Mouse (Mus musculus): ENCODE measurements around the gene Runx2. TPM values are rescaled to one million over a fixed set of nuclear protein-coding genes. Genes with fewer than 3 reads are reported as not detected.

Runx2 gene
- polyA plus RNA-seq, 1 experiment from 2014 or later, result 1.3 TPM

- Histone ChIP-seq H3K4me1 (peaks cover 46% of the 10 kb centered on the region), H3K9me3 (replicated peaks) (no peaks in the 10 kb centered on the region), H3K4me2 (peak overlapping the region; percentile 96), H3K27ac (no peak overlapping the region), H3K36me3 (no peaks in the 10 kb centered on the region), H3K9ac (no peak overlapping the region), H3K4me3 (replicated peaks) (peak overlapping the region; percentile 74), H3K27me3 (peaks cover 79% of the 10 kb centered on the region)
- WGBS, result 4% methylated on average over 23 of the region's 23 CpGs
- no peak for ATAC-seq (replicated peaks; ENCODE audit: low FRiP score)
Measured at GRCm38 (mm10) chr17:44733544-44734310, 80.9 kb downstream of the Runx2 start.

GRCm38 (mm10) chr17:44728464-44728863 lies 86.1 kb downstream of the Runx2 start:
- H3K4me2 ChIP-seq, result no peak overlapping the region
- H3K4me3 ChIP-seq (replicated peaks), result no peak overlapping the region
- H3K4me1 ChIP-seq, result peaks cover under 1% of the 10 kb centered on the region; the same call in 1 of the 2 replicates
- H3K9me3 ChIP-seq (replicated peaks), result no peaks in the 10 kb centered on the region
- H3K9ac ChIP-seq, result no peak overlapping the region
- ATAC-seq (replicated peaks; ENCODE audit: low FRiP score), result no peak
- peaks cover 39% of the 10 kb centered on the region for H3K27me3 ChIP-seq
- 70% methylated on average over 2 of the region's 2 CpGs for WGBS
- no peak overlapping the region for H3K27ac ChIP-seq
- no peaks in the 10 kb centered on the region for H3K36me3 ChIP-seq

- Histone ChIP-seq H3K9me3 (replicated peaks) (no peaks in the 10 kb centered on the region), H3K9ac (no peak overlapping the region), H3K4me2 (no peak overlapping the region), H3K27me3 (peaks cover 33% of the 10 kb centered on the region), H3K4me1 (no peaks in the 10 kb centered on the region), H3K27ac (no peak overlapping the region), H3K36me3 (no peaks in the 10 kb centered on the region), H3K4me3 (replicated peaks) (no peak overlapping the region)
- no peak for ATAC-seq (replicated peaks; ENCODE audit: low FRiP score)
Measured at GRCm38 (mm10) chr17:44727675-44728074, 86.9 kb downstream of the Runx2 start.

- Histone ChIP-seq H3K9me3 (replicated peaks) (no peaks in the 10 kb centered on the region), H3K27me3 (peaks cover 18% of the 10 kb centered on the region), H3K4me3 (replicated peaks) (no peak overlapping the region), H3K4me2 (no peak overlapping the region), H3K36me3 (no peaks in the 10 kb centered on the region), H3K9ac (no peak overlapping the region), H3K27ac (no peak overlapping the region), H3K4me1 (0 out of 2 replicates have a peak, but pooled peaks cover 3% of the 10 kb centered on the region)
- WGBS, result 90% methylated on average over 16 of the region's 16 CpGs
- no peak for ATAC-seq (replicated peaks; ENCODE audit: low FRiP score)
Measured at GRCm38 (mm10) chr17:44724805-44725480, 89.7 kb downstream of the Runx2 start.

GRCm38 (mm10) chr17:44724255-44724654 lies 90.3 kb downstream of the Runx2 start:
- no peak overlapping the region for H3K9ac ChIP-seq

GRCm38 (mm10) chr17:44722103-44722792 lies 92.3 kb downstream of the Runx2 start:
- H3K4me1 ChIP-seq, result peaks cover 13% of the 10 kb centered on the region
- H3K36me3 ChIP-seq, result no peaks in the 10 kb centered on the region
- ATAC-seq (replicated peaks; ENCODE audit: low FRiP score), result no peak
- H3K4me2 ChIP-seq, result no peak overlapping the region
- H3K9me3 ChIP-seq (replicated peaks), result no peaks in the 10 kb centered on the region
- H3K27ac ChIP-seq, result no peak overlapping the region
- 49% methylated on average over 8 of the region's 8 CpGs for WGBS
- no peak overlapping the region for H3K4me3 ChIP-seq (replicated peaks)
- H3K27me3 ChIP-seq, result no peaks in the 10 kb centered on the region
- no peak overlapping the region for H3K9ac ChIP-seq

More at GRCm38 (mm10) chr17:44724255-44724654, 90.3 kb downstream of the Runx2 start:
- 0 out of 2 replicates have a peak, but pooled peaks cover 3% of the 10 kb centered on the region for H3K4me1 ChIP-seq
- H3K36me3 ChIP-seq, result no peaks in the 10 kb centered on the region
- no peak overlapping the region for H3K4me3 ChIP-seq (replicated peaks)
- no peak overlapping the region for H3K4me2 ChIP-seq
- WGBS, result 79% methylated on average over 11 of the region's 11 CpGs
- no peak for ATAC-seq (replicated peaks; ENCODE audit: low FRiP score)
- no peak overlapping the region for H3K27ac ChIP-seq
- no peaks in the 10 kb centered on the region for H3K9me3 ChIP-seq (replicated peaks)
- H3K27me3 ChIP-seq, result peaks cover 16% of the 10 kb centered on the region

- 71% methylated on average over 6 of the region's 6 CpGs for WGBS
- H3K27me3 ChIP-seq, result no peaks in the 10 kb centered on the region
Measured at GRCm38 (mm10) chr17:44718591-44718990, 96.0 kb downstream of the Runx2 start.

GRCm38 (mm10) chr17:44718036-44718435 lies 96.6 kb downstream of the Runx2 start:
- Histone ChIP-seq H3K4me1 (peaks cover 13% of the 10 kb centered on the region), H3K27ac (no peak overlapping the region), H3K9ac (no peak overlapping the region), H3K4me3 (replicated peaks) (no peak overlapping the region), H3K36me3 (no peaks in the 10 kb centered on the region), H3K9me3 (replicated peaks) (no peaks in the 10 kb centered on the region), H3K27me3 (no peaks in the 10 kb centered on the region), H3K4me2 (no peak overlapping the region)
- WGBS, result 19% methylated on average over 6 of the region's 6 CpGs
- no peak for ATAC-seq (replicated peaks; ENCODE audit: low FRiP score)

More at GRCm38 (mm10) chr17:44718591-44718990, 96.0 kb downstream of the Runx2 start:
- no peak for ATAC-seq (replicated peaks; ENCODE audit: low FRiP score)
- Histone ChIP-seq H3K4me2 (no peak overlapping the region), H3K27ac (no peak overlapping the region), H3K9ac (no peak overlapping the region), H3K36me3 (no peaks in the 10 kb centered on the region), H3K4me3 (replicated peaks) (no peak overlapping the region), H3K4me1 (peaks cover 13% of the 10 kb centered on the region), H3K9me3 (replicated peaks) (no peaks in the 10 kb centered on the region)

GRCm38 (mm10) chr17:44714116-44714515 lies 100.5 kb downstream of the Runx2 start:
- no peaks in the 10 kb centered on the region for H3K36me3 ChIP-seq
- peaks cover 30% of the 10 kb centered on the region for H3K4me1 ChIP-seq
- no peaks in the 10 kb centered on the region for H3K9me3 ChIP-seq (replicated peaks)
- 86% methylated on average over 4 of the region's 4 CpGs for WGBS
- ATAC-seq (replicated peaks; ENCODE audit: low FRiP score), result no peak
- no peak overlapping the region for H3K9ac ChIP-seq
- H3K27ac ChIP-seq, result no peak overlapping the region
- H3K4me3 ChIP-seq (replicated peaks), result no peak overlapping the region
- no peaks in the 10 kb centered on the region for H3K27me3 ChIP-seq
- H3K4me2 ChIP-seq, result no peak overlapping the region

GRCm38 (mm10) chr17:44713404-44713803 lies 101.2 kb downstream of the Runx2 start:
- Histone ChIP-seq H3K4me3 (replicated peaks) (no peak overlapping the region), H3K36me3 (no peaks in the 10 kb centered on the region), H3K9ac (no peak overlapping the region), H3K4me2 (no peak overlapping the region), H3K9me3 (replicated peaks) (no peaks in the 10 kb centered on the region), H3K27me3 (no peaks in the 10 kb centered on the region), H3K4me1 (peaks cover 29% of the 10 kb centered on the region), H3K27ac (no peak overlapping the region)
- no peak for ATAC-seq (replicated peaks; ENCODE audit: low FRiP score)
- 67% methylated on average over 8 of the region's 8 CpGs for WGBS

GRCm38 (mm10) chr17:44709516-44710252 lies 104.9 kb downstream of the Runx2 start:
- H3K27me3 ChIP-seq, result no peaks in the 10 kb centered on the region
- peaks cover 24% of the 10 kb centered on the region for H3K4me1 ChIP-seq
- peak; percentile 85 for ATAC-seq (replicated peaks; ENCODE audit: low FRiP score)
- H3K4me2 ChIP-seq, result no peak overlapping the region
- no peaks in the 10 kb centered on the region for H3K36me3 ChIP-seq
- 37% methylated on average over 11 of the region's 11 CpGs for WGBS
- H3K4me3 ChIP-seq (replicated peaks), result no peak overlapping the region
- no peaks in the 10 kb centered on the region for H3K9me3 ChIP-seq (replicated peaks)
- H3K27ac ChIP-seq, result peak overlapping the region; percentile 81
- no peak overlapping the region for H3K9ac ChIP-seq

Data from kidney, embryonic 15.5 days (tissue).